Mouse (Mus musculus) hindbrain, embryonic 13.5 days (tissue): ENCODE measurements around the gene Fam171a2. TPM values are rescaled to one million over a fixed set of nuclear protein-coding genes. Genes with fewer than 3 reads are reported as not detected.

Source experiments
- ATAC-seq: fragments of 200-750 bp; cut with Nextera tagmentation; 2 replicates; pipeline ENCODE4 v1.8.0; 2017; ENCODE audit warnings: moderate TSS enrichment; ENCODE audit not compliant: low FRiP score
- H3K27ac ChIP-seq: fragments of 300-500 bp; sonication (generic); 2 replicates; pipeline ENCODE4 v1.5.1; 2015; ENCODE audit warnings: inconsistent platforms, mild to moderate bottlenecking, moderate library complexity
- H3K27me3 ChIP-seq: fragments of 300-500 bp; sonication (generic); 2 replicates; pipeline ENCODE4 v1.6.1; 2015; ENCODE audit warnings: mild to moderate bottlenecking, inconsistent platforms
- H3K36me3 ChIP-seq: fragments of 300-500 bp; sonication (generic); 2 replicates; pipeline ENCODE4 v1.6.1; 2015; ENCODE audit warnings: mild to moderate bottlenecking, inconsistent platforms
- H3K4me1 ChIP-seq: fragments of 300-500 bp; sonication (generic); replicated peaks from 2 replicates; pipeline ENCODE4 v1.6.1; 2015; ENCODE audit warnings: inconsistent platforms
- H3K4me2 ChIP-seq: fragments of 300-500 bp; sonication (generic); 2 replicates; pipeline ENCODE4 v1.6.1; 2015; ENCODE audit warnings: inconsistent platforms, mild to moderate bottlenecking, moderate library complexity
- H3K4me3 ChIP-seq: fragments of 300-500 bp; sonication (generic); 2 replicates; pipeline ENCODE4 v1.5.1; 2015; ENCODE audit warnings: mild to moderate bottlenecking, inconsistent platforms
- H3K9ac ChIP-seq: fragments of 300-500 bp; sonication (generic); 2 replicates; pipeline ENCODE4 v1.6.1; 2015; ENCODE audit warnings: mild to moderate bottlenecking, inconsistent platforms
- H3K9me3 ChIP-seq: fragments of 300-500 bp; sonication (generic); 2 replicates; pipeline ENCODE4 v1.6.1; 2016; ENCODE audit warnings: inconsistent platforms
- whole genome bisulfite sequencing: fragments of 180-500 bp; shearing (Covaris S2); methylation state at CpG from one replicate; pipeline ENCODE4 v1.1.7; 2015; 5-methylcytosine and 5-hydroxymethylcytosine counted together
- polyA plus RNA-seq: library from polyadenylated mRNA; unstranded; fragments of >200 nt; fragmentation: Nextera tagmentation; extraction: Ambion mirVana; gene quantifications from 2 replicates; pipeline ENCODE4 v1.2.1, GENCODE M21; 2015

The Fam171a2 gene
- polyA plus RNA-seq, 1 experiment from 2014 or later = 15.9 TPM

DNA sequence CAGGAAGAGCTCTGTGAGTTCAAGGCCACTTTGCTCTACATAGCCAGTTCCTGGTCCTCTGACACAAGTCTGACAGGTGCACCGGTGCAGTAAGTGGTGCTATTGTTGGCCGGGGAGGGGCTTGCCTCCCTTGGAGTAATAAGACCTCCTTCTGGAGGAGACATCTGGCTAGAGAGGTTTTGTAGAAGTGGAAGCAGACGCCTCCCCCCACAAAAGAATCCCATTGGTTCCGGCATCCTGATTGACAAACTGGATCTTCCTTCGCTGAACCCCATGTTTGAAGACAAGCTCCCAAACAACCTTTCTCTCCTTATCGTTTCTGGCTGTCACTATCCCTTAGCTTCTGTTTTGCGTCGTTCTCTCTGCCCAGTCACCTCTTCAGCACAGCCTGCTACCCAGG, 845 bp upstream of the Fam171a2 start:
- 16% methylated on average over 8 of the region's 8 CpGs for WGBS
- Histone ChIP-seq H3K9ac (no peak overlapping the region), H3K9me3 (no peaks in the 10 kb centered on the region), H3K27ac (0 out of 2 replicates have a peak overlapping the region, but pooled peaks have one; percentile 98), H3K27me3 (peaks cover 32% of the 10 kb centered on the region), H3K4me3 (peak overlapping the region; percentile 96; the same call in 1 of the 2 replicates), H3K36me3 (peaks cover 6% of the 10 kb centered on the region), H3K4me2 (no peak overlapping the region), H3K4me1 (peaks cover 42% of the 10 kb centered on the region)
- ATAC-seq = no peak

DNA sequence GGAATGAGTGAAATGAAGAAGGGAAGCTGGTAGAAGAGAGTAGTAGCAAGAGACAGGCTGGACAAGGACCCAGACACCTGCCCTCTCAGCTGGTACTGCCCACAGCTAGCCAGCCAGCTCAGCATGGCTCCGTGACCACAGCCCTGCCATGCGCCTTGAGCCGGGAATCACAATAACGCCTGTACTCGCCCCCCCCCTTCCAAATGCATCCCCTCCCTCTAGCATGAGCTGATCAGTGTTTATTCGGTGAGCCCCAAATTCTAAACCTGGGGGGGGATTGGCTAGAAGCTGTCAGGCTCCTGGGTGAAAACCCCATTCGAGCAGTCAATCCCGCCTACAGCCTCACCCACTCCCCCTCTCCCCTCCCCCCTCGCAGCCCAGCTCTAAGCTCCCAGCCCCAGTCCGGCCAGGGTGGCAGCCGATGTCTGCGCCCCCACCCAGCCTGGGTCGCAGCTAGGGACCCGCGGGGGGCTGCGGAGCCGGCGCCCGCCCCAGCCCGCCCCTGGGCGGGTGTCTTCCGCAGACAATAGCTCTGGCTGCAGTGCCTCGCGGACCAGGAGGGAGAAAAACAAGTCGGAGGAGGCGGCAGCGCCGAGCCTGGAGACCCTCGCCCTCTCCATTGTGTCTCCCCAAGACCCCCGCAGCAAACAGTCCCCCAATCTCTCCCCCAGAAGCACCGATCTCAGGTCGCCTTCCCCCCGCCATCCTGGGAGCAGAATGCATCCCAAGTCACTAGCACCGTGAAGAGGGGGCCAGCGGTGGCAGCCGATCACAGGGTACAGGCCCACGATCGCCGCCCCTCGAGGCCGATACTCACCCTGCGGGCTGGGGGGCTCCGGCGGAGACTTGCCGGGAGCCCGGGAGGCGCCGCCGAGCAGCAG, 661 bp downstream of the Fam171a2 start:
- under 1% methylated on average over 47 of the region's 49 CpGs for WGBS
- H3K36me3 ChIP-seq = peaks cover 19% of the 10 kb centered on the region
- peaks cover 19% of the 10 kb centered on the region for H3K27me3 ChIP-seq
- no peaks in the 10 kb centered on the region for H3K9me3 ChIP-seq
- ATAC-seq = peak; percentile 63
- peaks cover 45% of the 10 kb centered on the region for H3K4me1 ChIP-seq
- peak overlapping the region; percentile 94 for H3K4me2 ChIP-seq
- H3K9ac ChIP-seq = peak overlapping the region; percentile 100
- peak overlapping the region; percentile 96 for H3K4me3 ChIP-seq
- H3K27ac ChIP-seq = peak overlapping the region; percentile 98

DNA sequence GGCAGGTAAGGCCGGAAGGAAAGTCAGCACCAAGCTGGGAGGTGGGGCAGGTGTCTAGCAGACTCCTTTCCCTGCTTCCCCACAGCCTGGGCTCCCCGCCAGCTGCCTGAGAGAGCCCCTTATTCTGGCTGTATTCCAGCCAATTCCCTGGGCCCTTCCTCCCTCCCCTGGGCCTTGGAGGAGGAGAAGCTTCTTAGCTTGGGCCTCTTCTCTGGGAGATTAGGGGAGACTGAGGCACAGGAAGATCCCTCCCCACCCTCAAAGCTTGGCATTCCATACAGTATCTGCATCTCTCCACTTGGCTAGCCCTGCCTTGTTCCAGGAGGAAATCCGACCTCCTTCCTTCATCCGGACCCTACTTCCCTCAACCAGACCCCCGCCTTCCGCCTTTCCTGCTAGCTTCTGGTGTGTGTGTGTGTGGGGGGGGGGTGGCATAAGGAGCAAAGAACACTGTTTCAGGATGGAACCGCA, 1.6 kb downstream of the Fam171a2 start:
- Histone ChIP-seq H3K4me3 (peak overlapping the region; percentile 96), H3K4me2 (peak overlapping the region; percentile 94), H3K27ac (peak overlapping the region; percentile 98), H3K36me3 (peaks cover 28% of the 10 kb centered on the region), H3K9ac (peak overlapping the region; percentile 100), H3K27me3 (peaks cover 21% of the 10 kb centered on the region), H3K4me1 (peaks cover 45% of the 10 kb centered on the region), H3K9me3 (no peaks in the 10 kb centered on the region)
- WGBS = 7% methylated on average over 7 of the region's 7 CpGs
- ATAC-seq = peak; percentile 6; the same call in 1 of the 2 replicates

DNA sequence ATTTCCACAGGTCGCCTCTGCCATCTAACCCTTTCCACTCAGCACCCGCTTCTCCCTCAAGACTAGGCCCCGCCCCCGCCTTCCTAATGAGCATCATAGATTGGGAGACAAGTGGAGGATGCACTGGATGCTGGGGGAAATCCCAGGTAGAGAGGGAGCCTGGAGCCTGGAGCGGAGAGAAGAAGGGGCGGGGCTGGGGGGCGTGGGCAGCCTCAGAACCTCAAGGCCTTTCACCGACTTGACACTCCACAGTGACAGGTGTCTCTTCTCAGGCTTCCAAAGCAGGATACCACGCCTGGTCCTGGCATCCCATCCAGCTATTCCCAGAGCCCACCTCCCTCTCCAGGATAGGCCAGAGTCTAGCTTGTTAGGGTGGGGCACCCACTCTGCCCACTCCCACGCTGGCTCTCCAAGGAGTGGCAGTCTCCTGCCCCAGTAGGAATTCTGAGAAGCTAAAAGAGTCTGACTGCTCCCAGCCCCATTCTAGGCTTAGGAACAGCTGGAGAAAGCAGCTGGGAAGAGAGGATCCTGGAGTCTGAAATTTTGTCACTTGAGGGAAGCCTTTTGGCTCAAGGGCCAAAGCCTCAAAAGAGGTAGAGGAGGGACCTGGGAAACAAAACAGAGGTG, 2.1 kb downstream of the Fam171a2 start:
- WGBS = 10% methylated on average over 10 of the region's 10 CpGs

DNA sequence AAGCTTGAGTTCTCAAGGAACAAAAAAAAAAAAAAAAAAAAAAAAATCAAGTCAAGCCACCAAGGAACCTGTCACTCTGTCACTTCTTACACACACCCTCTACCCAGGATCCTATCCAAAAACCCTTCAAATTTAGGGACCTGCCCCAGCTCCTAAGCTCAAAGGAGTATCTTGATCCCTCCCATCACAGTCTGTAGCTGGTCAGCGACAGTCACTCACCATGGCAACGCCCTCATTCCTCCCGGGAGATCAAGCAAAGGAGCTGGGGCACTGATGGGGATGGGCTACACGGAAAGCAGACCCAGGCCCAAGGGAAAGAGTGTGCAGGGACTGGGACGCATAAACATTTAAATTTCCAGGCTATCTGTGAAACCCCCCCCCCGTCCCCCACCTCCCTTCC, 2.7 kb downstream of the Fam171a2 start:
- no peak for ATAC-seq
- Histone ChIP-seq H3K27ac (peak overlapping the region; percentile 98), H3K9me3 (no peaks in the 10 kb centered on the region), H3K27me3 (peaks cover 28% of the 10 kb centered on the region), H3K9ac (peak overlapping the region; percentile 100), H3K4me2 (peak overlapping the region; percentile 94), H3K36me3 (peaks cover 40% of the 10 kb centered on the region), H3K4me3 (peak overlapping the region; percentile 96), H3K4me1 (peaks cover 45% of the 10 kb centered on the region)
- WGBS = 9% methylated on average over 6 of the region's 6 CpGs

More for the DNA sequence above, 2.1 kb downstream of the Fam171a2 start:
- H3K4me3 ChIP-seq = peak overlapping the region; percentile 96
- no peaks in the 10 kb centered on the region for H3K9me3 ChIP-seq
- peak overlapping the region; percentile 98 for H3K27ac ChIP-seq
- peak overlapping the region; percentile 100 for H3K9ac ChIP-seq
- peaks cover 34% of the 10 kb centered on the region for H3K36me3 ChIP-seq
- peak overlapping the region; percentile 94 for H3K4me2 ChIP-seq
- H3K4me1 ChIP-seq = peaks cover 45% of the 10 kb centered on the region
- peak; percentile 16; the same call in 1 of the 2 replicates for ATAC-seq
- H3K27me3 ChIP-seq = peaks cover 26% of the 10 kb centered on the region

DNA sequence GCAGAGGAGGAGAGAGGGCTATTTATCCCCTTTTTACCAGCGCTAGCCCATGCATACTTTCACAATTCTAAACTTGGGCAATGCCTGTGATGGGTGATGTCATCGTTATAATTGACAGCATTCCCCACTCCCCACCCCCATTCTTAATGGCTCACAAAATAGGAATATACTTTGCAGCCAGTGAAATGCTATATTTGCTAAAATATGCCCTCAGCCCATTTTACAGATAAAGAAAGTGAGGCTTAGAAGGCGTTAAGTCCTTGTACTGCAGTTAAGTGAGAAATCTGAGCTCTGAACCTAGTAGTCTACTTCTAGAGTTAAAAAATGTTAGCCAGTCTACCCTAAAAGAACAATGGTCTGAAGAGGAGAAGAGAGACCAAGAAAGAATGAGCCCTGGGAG, 3.2 kb downstream of the Fam171a2 start:
- WGBS = 72% methylated on average over 3 of the region's 3 CpGs
- ATAC-seq = no peak
- no peaks in the 10 kb centered on the region for H3K9me3 ChIP-seq
- no peak overlapping the region for H3K27ac ChIP-seq
- peaks cover 44% of the 10 kb centered on the region for H3K36me3 ChIP-seq
- H3K4me1 ChIP-seq = peaks cover 45% of the 10 kb centered on the region
- H3K9ac ChIP-seq = peak overlapping the region; percentile 46
- peak overlapping the region; percentile 94 for H3K4me2 ChIP-seq
- H3K27me3 ChIP-seq = peaks cover 28% of the 10 kb centered on the region
- H3K4me3 ChIP-seq = no peak overlapping the region

DNA sequence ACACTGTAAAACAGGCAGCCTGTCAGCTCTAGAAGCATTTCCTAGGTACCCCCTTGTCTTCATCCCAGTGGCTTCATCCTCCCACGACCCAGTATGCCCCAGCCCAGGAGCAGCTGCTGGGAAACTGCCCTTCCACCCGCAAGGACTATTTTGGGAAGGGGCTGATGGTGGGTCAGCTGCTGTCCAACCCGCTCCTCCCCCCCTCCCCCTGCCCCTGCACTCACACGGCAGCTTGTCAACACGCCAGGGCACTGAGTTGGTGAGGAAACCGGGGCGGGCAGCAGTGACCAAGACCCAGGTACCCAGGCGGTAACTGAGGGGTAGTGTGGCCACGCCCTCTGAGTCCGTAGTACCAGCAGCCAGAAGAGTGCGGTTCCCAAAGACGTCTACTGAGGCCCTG, 3.7 kb downstream of the Fam171a2 start:
- peaks cover 51% of the 10 kb centered on the region for H3K4me1 ChIP-seq
- 68% methylated on average over 12 of the region's 12 CpGs for WGBS
- ATAC-seq = no peak
- peak overlapping the region; percentile 46 for H3K9ac ChIP-seq
- no peak overlapping the region for H3K4me2 ChIP-seq
- no peaks in the 10 kb centered on the region for H3K9me3 ChIP-seq
- no peak overlapping the region for H3K27ac ChIP-seq
- H3K27me3 ChIP-seq = 0 out of 2 replicates have a peak, but pooled peaks cover 24% of the 10 kb centered on the region
- peaks cover 50% of the 10 kb centered on the region for H3K36me3 ChIP-seq
- H3K4me3 ChIP-seq = no peak overlapping the region

DNA sequence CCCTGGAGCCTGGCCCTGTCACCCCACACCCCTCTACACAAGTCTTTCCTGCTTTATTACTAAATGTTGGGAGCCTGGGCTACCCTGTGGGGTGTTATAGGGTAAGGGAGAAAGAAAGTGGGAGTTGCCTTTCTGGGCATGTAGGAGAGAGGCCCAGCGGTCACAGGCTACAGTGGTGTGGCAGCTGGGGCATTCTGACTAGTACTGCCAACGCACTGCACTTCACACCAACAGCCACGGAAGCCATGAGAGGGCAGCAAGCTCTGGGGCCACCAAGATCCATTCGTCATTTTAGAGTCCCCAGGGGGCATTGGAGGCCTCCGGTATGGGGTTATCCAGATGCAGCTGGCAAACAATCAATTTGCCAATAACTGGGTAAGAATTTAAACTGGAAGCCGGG, 5.4 kb downstream of the Fam171a2 start:
- WGBS = 77% methylated on average over 6 of the region's 6 CpGs
- H3K4me2 ChIP-seq = no peak overlapping the region
- ATAC-seq = no peak
- peaks cover 57% of the 10 kb centered on the region for H3K4me1 ChIP-seq
- H3K27ac ChIP-seq = no peak overlapping the region
- H3K9ac ChIP-seq = no peak overlapping the region
- peaks cover 67% of the 10 kb centered on the region for H3K36me3 ChIP-seq
- H3K9me3 ChIP-seq = no peaks in the 10 kb centered on the region
- 0 out of 2 replicates have a peak, but pooled peaks cover 18% of the 10 kb centered on the region for H3K27me3 ChIP-seq
- H3K4me3 ChIP-seq = no peak overlapping the region

DNA sequence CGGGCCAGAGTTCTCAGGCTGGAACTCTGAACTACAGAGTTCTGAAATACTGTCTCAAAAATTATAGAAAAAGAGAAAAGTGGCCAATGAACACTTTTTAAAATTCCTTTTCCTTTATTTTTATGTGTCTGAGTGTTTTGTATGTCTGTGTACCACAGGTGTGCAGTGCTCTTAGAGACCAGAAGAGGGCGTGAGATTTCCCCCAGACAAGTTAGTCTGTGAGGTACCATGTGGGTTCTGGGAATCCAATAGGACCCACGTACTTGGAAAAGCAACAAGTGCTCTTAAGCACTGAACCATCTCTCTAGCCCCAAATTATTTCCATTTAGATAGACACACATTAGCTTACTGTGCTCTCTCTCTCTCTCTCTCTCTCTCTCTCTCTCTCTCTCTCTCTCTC, 6.0 kb downstream of the Fam171a2 start:
- Histone ChIP-seq H3K4me3 (no peak overlapping the region), H3K27me3 (0 out of 2 replicates have a peak, but pooled peaks cover 18% of the 10 kb centered on the region), H3K9me3 (no peaks in the 10 kb centered on the region), H3K4me1 (peaks cover 60% of the 10 kb centered on the region), H3K9ac (no peak overlapping the region), H3K36me3 (peaks cover 72% of the 10 kb centered on the region), H3K27ac (no peak overlapping the region), H3K4me2 (no peak overlapping the region)
- WGBS = 81% methylated on average over 3 of the region's 3 CpGs
- ATAC-seq = no peak

DNA sequence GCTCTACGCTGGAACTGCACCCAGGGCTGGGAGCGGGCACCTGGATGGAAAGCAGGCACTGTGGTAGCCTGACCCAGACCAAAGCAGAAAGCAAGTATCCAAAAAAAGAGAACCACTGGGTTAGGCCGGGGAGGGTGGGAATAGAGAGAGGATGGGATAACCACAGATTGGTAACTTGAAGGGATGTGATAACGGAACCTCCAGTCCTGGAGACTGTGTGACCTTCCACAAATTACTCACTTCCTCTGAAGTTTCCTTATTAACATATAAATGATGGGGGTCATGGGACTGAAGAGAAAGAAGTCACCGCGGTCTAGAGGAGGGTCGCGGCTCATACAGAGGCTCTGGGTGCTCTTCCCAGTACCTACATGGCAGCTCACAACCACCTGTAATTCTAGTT, 7.2 kb downstream of the Fam171a2 start:
- 79% methylated on average over 8 of the region's 8 CpGs for WGBS
- H3K27ac ChIP-seq = no peak overlapping the region
- H3K9me3 ChIP-seq = no peaks in the 10 kb centered on the region
- no peak overlapping the region for H3K4me3 ChIP-seq
- H3K4me1 ChIP-seq = peaks cover 58% of the 10 kb centered on the region
- H3K9ac ChIP-seq = no peak overlapping the region
- no peak overlapping the region for H3K4me2 ChIP-seq
- no peak for ATAC-seq
- H3K36me3 ChIP-seq = peaks cover 84% of the 10 kb centered on the region
- H3K27me3 ChIP-seq = 0 out of 2 replicates have a peak, but pooled peaks cover 18% of the 10 kb centered on the region

DNA sequence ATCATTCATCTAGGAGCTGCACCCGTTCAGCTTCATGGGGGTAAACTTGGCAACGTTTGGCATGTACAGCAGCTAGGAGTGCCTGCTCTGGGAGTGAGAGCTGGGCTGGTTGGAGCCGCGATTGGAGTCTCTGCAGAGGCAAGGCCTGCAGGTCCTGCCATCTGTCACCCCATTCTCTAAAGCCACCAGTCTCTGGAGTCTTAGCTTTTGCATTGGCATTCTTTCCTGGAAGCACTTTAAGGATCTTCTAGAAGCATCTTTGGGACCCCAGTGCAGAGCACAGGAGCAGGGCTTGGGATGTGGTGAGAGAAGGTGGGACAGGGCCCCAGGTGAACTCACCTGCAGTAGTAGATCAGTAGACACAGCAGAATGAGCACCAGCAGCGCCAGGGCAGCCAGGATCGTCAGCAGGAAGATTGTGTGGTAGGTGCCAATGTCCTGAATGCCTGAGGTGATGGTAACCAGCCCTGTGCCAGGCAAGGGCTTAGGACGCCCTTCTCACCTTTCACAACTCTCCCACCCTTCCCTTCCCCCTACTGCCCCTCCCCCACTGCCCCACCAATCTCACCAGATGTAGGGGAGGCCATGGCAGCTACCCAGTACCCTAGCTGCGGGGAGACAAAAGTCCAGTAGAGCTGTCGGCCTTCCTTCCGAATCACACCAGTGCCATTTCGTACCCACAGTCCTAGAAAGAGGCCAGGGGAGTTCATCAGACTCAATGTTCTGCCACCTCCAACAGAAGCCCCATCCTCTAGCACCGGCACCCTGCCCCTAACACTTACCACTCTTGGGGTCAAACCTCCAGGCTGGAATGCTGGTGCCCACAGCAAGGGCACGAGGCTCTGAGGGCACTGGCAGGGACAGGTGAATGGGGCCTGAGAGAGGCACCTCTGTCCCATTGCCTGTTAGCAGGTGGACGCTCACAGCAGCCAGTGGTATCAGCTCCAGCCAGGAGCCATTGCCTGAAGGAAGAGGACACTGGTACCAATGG, 8.1 kb downstream of the Fam171a2 start:
- no peak for ATAC-seq
- no peak overlapping the region for H3K4me2 ChIP-seq
- H3K9me3 ChIP-seq = no peaks in the 10 kb centered on the region
- peaks cover 49% of the 10 kb centered on the region for H3K4me1 ChIP-seq
- H3K27me3 ChIP-seq = 0 out of 2 replicates have a peak, but pooled peaks cover 18% of the 10 kb centered on the region
- no peak overlapping the region for H3K4me3 ChIP-seq
- H3K36me3 ChIP-seq = peaks cover 91% of the 10 kb centered on the region
- peak overlapping the region; percentile 71; the same call in 1 of the 2 replicates for H3K9ac ChIP-seq
- H3K27ac ChIP-seq = peak overlapping the region; percentile 70; the same call in 1 of the 2 replicates
- 76% methylated on average over 14 of the region's 14 CpGs for WGBS
